Mouse (Mus musculus) brain, embryonic 14.5 days (tissue): ENCODE measurements around the gene Ano2.

Experiments
- CTCF ChIP-seq: fragments of 200-500 bp; IDR thresholded peaks from 2 replicates; pipeline ENCODE4 v1.5.1; 2012; ENCODE audit warnings: inconsistent platforms, mild to moderate bottlenecking, moderate library complexity, borderline replicate concordance; ENCODE audit not compliant: insufficient read depth, insufficient read length; ENCODE audit errors: extremely low read depth
- POLR2A ChIP-seq: fragments of 200-500 bp; IDR thresholded peaks from 2 replicates; pipeline ENCODE4 v1.6.1; 2012; ENCODE audit warnings: mild to moderate bottlenecking, inconsistent platforms, borderline replicate concordance; ENCODE audit not compliant: poor library complexity, insufficient read depth, insufficient read length, severe bottlenecking; ENCODE audit errors: extremely low read depth

- no peak for TF ChIP-seq CTCF
- no peak for TF ChIP-seq POLR2A
Measured at GRCm38 (mm10) chr6:125992731-125993130, 302.5 kb downstream of the Ano2 start.
